Mouse (Mus musculus) monocyte, adult 2 months (primary cell): ENCODE measurements at regions not wholly inside any gene's neighbourhood (a gene's known extent, or its start where the extent isn't known, plus 50 kb on each side); places are given as distances from the start of the nearest gene placed in this dataset.

Source experiments
- DNase-seq, 2 experiments: peaks; one replicate each; pipeline ENCODE4 v3.0.0; 2022; ENCODE audit warnings: low spot score in 2 of 2, low read depth in 1 of 2

DNA sequence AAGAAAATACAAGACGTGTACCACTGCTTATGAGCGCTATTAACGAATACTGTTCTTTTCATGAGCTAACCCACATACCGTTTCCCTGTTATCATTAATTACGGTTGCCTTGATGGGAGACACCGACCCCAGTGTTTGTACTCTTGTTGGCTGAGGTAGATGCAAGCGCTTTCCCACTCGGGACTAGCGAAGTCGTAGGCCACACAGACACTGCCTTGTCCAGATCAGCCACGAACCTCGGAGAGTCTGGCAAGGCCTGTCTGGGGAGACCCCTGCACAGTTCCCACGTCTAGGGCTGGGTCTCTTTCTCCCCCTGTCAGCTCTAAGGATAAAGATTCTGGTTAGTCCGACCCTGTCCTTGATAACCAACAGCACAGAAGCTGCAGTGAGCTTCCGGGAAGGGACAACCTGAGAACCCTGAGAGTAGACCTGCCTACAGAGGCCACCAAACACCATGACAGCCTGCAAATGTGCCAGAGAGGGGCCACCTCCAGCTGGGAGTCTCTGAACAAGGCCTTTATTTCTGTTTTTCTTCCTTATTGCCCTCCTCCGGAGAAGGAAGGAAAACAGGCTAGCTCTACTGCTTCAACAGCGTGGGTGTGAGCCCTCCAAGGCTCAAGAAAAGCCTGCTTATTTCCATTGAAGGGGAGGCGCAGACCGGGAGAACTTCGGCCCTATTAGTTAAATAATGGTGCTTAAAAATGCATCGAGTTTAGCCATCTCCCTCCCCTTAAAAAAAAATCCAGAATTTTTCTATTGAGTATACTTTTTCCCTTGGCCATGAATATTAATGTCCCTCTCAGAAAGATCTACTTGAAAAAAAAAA lies 209.8 kb downstream of the Gm26897 start:
- DNase-seq: no peak

DNA sequence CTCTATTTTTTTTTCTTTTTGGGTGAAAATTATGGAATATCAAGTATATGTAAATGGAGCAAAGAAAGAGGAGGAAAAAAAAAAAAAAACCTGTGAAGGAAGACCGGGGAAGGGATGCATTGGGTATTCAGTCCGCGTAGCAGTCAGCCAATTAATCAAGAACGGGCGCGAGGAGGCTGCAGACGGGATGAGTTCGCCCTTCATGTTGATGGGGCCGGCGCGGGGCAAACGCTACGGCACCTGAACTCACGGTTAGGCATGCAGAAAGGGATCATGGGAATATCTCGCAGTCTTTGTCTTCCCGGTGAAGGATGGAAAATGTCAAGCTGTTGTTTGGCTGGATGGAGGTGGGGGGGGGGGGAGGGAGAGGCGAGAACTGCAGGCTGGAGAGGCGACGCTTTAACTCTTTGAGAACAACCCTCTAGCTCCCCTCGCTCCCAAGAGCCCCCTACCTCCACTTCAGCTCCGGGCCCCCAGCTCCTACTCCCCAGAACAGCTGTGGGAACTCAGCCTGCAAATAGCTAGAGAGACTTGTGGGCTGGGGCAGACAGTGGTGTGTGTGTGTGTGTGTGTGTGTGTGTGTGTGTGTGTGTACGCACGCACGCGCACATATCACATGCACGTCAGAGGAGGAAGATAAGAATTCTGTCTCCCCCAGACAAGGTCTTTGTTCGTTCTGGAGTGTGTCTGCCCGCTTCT lies 210.7 kb downstream of the Gm26897 start:
- DNase-seq: no peak

DNA sequence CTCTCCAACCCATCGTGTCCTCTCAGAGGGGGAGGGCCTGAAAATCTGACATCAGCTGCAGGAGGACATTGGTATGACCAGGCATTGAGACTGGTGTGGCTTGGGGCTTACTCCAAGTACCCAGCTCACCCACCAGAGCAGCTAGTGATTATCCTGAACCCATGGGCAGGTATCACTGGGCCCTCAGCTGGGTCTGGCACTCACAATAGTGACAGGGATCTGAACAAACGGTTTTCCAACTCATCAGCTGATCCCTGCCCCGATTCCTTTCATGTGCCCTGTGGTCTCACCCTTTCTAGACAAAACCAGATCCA lies 211.2 kb downstream of the Gm26897 start:
- DNase-seq: no peak

DNA sequence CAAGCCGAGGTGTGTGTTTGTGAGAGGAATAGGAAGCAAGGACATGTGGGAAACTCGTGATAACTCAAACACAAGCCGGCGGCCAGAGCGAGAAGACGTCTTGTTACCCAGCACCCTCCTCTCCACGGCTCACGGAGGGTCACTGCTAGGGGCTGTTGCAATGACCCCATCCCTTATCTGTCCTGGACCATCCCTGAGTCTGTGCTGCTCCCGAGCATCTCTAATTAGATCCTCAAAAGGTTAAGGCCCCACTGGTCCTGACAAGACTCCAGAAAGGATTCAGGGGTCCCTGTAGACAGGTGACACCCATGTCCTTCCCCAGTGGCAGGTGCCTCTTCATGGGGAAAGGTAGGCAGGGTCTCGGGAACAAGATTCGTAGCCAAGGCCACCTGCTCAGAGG lies 212.6 kb downstream of the Gm26897 start:
- DNase-seq: no peak

DNA sequence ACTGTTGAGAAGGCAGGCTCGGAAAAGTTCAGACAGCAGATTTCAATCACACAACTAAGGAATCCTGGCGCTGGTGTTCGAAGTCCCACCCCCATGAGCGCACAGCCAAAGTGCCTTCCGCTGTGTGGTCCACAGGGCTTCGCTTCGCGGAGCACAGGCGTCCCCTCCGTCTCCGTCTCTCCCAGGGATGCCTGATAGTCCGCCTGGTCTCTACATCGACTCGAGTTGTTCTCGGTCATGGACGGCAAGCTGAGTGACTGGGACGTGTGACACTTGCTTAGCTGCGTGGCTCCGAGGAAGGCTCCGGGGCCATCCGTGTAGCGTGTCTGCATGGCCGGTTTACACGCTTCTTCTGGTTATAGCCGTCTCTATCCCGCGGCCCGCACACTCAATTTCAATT lies 224.0 kb downstream of the Gm26897 start:
- no peak for DNase-seq

DNA sequence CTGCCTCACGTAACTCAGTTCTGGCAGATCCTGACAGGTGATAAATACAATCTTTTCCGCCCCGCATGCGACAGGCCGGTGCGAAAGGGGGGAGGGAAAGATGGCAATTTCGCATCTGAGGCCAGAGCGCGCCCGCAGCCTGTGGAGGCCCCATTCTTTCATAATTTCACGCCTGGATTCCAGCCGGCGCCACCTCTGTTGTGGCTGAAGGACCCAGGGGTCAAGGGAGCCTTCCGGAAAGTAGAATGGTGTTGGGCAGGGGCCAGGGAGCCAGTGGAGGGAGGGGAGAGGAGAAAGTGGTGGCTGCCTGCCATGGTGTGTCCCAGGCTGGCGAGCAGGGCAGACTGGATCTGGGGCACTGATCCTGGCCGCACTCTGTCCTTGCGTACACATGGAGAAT lies 224.5 kb downstream of the Gm26897 start:
- DNase-seq: no peak

DNA sequence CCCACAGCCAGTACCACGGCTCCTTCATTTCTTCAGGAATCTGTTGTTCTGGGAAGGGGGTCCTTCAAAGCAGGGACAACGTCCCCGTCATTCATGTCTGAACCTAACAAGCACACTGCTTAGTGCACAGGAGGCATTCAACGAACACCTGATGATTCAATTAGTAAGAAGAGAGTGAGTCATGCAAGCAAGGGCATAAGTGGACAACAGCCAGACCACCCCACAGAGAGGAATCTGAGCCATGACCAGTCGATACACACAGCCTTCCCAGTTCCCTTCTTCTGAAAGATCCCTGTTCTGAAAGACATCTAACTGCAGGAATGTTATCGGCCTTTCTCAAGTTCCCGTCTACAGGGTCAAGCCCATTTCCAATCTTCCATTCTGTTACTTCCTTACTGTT lies 231.6 kb downstream of the Gm26897 start:
- no peak for DNase-seq

DNA sequence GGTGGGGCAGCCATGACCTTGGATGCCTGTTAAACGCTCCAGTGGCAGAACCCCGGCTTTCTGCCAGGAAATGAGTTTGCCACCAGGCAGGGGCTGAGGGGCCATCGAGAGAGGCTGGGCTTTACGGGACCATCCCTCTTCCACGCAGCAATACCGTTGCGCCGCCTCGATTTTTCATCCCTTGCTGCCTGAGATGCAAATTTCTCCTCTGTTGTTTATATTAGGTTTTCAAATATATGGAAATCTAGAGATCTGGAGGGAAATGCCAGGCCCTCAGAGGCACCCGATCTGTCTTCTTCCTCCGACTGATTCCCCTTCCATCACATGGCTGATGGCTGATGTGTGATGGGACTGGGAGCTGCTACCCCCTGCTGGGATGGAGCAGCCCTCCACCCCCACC lies 234.4 kb downstream of the Gm26897 start:
- no peak for DNase-seq

DNA sequence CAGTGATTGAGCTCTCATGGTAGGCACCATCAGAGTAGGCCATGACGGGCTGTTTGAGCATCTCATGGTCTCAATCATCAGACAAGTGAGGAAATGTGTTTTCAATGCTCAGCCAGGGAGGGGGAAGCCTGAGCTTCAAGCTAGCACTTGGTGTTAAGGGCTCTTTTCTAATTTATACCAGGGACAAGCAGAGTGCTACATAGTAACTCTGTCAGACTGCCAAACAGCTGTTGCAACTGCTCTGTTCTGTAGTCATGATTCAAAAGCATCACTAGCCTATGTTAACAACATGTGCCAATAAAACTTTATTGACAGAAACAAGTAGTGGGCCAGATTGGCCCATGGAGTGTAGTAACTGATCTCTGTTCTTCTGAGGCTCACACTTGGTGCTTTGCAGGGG lies 235.0 kb downstream of the Gm26897 start:
- DNase-seq: no peak

DNA sequence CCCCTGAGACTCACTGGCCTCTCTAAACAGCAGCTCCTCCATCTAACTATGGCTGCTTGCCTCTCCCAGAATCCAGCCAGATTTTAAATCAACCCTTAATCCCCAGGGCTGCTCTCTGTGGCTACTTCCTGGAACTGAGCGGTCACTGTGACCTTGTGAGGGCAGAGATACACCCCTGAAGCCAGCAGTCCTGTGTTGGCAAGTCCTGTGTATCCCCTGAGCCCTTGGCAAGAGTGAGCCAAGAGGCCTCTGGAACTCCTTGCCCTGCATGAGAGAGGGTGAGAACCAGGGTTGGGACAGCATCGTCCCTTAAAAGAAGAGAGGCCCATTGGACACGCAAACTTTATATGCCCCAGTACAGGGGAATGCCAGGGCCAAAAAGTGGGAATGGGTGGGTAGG lies 237.5 kb downstream of the Gm26897 start:
- no peak for DNase-seq

DNA sequence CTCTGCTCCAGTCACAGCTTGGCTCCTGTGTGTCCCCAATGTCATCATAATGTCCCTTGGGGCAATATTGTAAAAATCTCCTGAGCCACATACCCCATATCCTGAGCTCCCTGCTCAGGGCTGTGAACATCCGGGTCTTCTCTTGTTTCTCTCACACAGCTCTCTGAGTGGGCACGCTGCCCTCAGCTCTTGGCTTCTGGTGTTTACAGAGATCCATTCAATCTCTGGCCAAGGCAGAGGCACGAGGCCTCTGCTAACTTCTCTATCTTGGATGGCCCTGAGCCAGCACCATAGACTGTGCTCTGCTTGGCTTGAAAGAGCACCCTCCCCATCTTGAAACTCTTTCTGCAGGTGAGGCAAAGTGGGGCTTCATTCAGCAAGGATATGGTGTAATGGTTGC lies 238.2 kb downstream of the Gm26897 start:
- no peak for DNase-seq

DNA sequence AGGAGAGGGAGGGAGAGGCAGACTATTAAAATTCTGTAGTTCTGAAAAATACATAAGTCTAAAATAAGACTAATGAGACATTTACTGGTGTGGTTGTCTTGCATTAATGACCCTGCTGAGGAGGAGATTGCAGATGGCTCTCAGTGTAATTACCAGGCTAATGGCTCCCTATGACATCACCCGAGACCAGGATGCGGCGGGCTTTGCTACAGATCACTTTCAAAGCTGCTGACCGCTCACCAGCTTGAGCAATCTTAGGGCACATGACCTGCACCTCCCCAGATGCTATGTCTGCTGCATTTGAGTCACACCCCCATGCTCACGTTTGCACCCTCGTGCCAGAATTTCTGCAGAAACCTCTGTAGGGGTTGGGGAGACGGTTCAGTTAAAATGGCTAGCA lies 242.0 kb downstream of the Gm26897 start:
- DNase-seq: no peak

DNA sequence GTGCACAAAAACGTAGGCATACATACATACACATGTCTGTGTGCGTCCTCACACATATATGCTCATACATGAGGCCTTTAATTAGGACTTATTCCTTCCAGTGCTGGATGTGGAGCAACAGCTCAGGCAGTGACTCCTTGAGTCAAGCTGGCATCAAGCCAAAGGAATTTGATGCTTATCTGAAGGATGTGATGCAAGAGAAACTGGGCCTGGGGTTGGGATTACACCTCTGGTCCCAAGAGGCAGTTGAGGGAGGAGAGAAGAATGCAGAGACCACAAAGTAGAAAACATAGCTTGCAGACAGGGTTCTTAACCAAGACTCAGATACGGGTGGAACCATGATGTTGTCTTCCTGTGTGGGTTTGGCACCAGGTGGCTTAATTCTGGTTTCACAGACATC lies 245.9 kb downstream of the Gm26897 start:
- no peak for DNase-seq

DNA sequence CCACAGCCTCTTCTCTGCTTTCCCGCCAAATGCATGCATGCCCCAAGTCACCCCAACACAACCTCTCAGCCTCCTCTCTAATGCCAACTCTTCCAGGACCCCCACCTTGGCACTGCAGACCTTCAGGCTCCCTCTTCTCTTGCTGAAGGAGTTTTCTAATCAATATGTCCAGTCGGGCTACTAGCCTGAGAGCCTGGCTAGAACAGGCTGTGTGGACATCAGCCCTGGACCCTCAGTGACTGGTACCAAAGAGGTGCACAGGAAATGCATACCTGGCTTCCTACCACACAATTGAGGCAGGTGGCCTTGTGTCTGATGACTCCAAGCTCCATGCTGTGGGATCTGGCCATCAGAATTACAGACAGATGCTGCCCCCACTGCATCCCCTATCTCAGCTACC lies 248.4 kb downstream of the Gm26897 start:
- no peak for DNase-seq

DNA sequence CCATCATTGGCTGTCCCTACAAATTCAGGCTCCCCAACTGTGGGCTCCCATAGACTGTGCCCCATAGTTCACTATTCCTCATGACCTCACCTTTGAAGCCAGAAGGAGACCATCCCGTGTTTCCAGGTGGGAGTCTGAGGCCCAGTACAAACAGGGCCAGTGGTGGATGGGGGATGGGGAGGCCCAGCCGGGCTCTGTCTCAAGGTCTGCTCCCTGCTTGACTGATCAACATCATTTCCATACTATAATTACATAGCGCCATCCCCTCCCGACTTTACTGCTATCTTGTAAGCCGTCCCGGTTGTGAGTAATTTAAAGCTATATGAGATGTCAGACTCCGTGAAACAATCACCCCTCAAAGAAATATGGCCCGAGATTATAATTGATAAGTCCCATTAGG lies 252.3 kb downstream of the Gm26897 start:
- no peak for DNase-seq

DNA sequence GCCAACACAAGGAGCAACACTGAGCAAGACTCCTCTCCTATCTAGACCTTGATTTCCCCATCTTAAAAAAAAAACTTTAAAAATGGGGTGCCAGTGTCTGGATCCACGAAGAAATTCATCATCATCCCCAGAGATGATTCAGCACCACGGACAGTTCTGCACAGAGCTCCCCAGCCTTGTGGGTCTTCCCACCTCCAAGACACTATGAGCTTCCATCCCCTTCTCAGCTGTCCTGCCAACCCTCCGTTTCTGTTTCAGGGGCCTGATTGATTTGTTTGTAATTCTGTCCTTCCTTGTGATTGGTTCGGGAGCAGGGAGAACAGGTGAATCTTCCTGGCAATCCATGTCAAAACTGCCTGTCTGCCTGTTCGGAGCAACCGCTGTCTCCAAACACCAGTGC lies 253.3 kb downstream of the Gm26897 start:
- no peak for DNase-seq

DNA sequence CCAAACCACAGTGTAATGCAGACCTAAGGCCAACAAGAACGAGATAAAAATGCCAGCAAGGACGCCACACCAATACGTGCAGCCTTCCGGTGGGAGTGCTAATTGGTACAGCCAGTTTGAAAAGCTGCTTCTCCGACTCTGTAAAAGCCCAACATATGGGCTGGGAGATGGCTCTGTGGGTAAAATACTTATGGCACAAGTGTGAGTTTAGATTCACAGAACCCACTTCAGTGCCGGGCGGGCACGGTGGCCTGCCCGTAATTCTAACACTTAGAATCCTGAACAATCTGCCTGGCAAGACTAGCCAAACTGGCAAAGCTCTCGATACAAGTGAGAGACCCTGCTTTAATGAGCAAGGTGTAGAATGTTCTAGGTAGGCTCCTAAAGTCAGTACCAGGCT lies 258.1 kb downstream of the Gm26897 start:
- no peak for DNase-seq

DNA sequence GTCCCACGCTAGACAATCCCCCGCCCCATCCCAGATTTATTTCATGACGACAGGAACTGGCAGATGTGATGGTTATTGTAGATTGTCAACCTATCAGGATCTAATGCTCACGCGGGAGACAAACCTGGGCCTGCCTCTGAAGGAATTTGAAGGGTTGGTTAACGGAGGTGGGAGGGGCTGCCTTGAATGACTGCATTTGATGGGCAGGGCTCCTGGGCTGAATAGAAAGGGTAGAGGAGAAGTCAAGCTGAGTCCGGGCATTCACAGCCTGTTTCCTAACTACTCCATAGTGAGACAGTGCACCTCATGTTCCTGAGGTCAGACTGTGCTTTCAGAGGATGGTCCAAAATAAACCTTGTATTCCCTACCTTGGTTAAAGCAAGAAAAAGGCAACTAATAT lies 259.1 kb downstream of the Cryba4 start:
- no peak for DNase-seq

DNA sequence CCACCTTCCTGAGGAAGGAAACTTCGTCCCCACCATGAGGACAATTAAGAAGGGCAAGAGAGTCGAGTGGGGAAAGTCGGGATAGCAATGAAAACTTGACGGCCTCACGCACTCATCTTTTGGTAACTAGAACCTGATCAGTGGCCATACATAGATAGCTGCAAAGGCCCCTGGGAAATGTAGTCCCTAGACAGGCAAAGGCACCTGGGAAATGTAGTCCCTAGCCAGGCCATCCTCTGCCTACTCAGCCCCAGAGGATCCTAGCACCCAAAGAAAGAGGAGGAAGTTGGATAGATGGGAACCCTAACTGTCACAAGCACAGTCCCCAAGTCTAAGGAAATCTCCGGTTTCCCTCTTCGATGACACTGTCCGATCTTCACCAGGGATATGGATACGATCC lies 258.4 kb downstream of the Cryba4 start:
- DNase-seq: no peak

DNA sequence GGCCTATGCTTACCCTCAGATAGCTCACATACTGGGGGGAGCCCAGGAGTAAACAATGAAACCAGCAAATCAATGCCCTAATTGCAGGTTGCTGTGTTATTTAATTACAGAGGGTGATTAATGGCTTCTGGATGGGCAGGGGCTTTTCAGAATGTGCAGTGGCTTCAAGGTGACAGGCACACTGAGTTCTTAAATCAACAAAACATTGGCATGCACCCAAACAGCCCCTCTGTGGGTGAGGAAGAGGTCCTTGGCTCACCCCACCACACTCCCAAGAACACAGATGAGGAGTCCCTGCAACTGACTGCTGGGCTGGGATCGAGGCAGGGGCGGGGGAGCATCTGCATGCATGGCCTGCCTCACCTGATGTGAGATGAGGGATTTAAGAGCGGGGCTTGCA lies 255.5 kb downstream of the Cryba4 start:
- DNase-seq: no peak

DNA sequence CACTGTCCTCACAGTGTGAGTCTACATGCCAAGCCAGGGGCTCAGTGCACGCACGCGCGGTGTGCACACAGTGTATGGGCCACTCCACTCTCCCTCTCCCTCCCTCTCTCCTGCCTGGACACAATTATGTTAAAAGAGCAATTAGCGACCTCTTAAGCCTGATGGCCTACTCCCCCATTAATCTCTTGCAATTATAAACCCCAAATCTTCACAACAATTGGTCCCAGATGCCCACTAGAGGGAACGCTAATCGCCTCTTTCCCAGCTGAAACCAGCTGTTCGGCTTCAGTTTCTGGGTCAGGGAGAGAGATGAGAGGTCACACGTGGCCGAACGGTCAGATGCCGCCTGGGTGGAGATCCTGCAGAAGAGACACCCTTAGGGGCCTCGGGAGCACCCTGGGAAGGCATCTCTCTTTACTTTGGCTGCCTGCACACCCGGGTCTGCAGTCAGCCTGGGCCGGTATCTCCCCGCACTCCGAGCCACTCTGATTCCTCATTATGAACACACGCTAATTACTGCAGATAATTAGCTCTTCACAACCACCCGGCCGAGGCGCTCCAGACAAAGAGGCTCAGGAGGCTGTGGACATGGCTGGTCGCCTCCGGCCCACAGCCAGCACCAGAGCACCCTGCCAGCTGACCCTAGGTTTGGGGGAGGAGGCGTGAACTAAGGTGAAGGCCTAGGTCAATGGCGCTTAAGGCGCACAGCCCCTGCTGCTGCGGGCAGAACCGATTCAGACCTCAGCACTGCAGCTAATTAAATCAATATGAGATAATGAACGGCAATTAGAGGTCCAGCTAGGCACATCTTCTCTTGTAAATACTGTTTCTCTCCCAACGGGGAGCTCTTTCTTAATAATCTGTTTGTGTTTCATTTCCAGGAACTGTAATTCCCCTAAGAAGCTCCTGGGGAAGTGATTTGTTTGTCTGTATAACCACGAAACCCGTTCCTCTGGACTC lies 250.3 kb downstream of the Cryba4 start:
- DNase-seq: no peak
